Mouse (Mus musculus): Measurements from ENCODE around the gene Inpp4b.

DNA sequence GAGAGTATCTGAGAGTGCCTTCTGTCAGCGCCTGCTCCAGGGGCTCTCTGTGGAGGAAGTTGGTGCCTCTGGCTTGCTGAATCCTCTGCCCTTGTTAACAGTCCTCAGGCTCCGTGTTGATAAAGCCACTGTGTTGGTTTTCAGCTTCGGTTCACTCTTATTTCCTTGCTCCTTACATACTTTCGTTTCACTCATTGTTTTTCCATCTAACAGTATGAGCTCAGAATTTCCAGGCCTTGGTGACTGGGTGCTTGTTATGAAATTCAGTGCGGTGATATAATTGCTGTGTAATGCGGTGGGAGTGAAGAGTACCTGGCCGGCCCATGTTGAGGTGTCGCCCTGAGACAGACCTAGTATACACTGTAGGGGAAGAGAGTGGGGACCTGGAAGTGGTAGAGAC, 512.2 kb downstream of the Inpp4b start:
- TF ChIP-seq POLR2A (IDR thresholded peaks at IDR 0.05; ENCODE audit: extremely low read depth, insufficient read depth, low read length) = no peak
- TF ChIP-seq CTCF (IDR thresholded peaks at IDR 0.05; ENCODE audit: extremely low read depth, insufficient read depth, low read length) = no peak

All from cortical plate, adult 2 months (tissue).